Mouse (Mus musculus): ENCODE measurements at regions not wholly inside any gene's neighbourhood (a gene's known extent, or its start where the extent isn't known, plus 50 kb on each side); places are given as distances from the start of the nearest gene placed in this dataset.

GRCm38 (mm10) chr17:50443376-50444022 lies 65.7 kb upstream of the Plcl2 start:
- Histone ChIP-seq H3K4me3 (replicated peaks; ENCODE audit: insufficient read depth, low read depth, low read length) (no peak overlapping the region), H3K4me1 (ENCODE audit: control insufficient read depth, insufficient read depth, low read length) (peaks cover 14% of the 10 kb centered on the region), H3K27me3 (ENCODE audit: control insufficient read depth, insufficient read depth, low read length) (no peaks in the 10 kb centered on the region), H3K27ac (ENCODE audit: insufficient read depth, low read length) (no peak overlapping the region)
- DNase-seq = no peak
- 72% methylated on average over 6 of the region's 6 CpGs for WGBS
- no peak for TF ChIP-seq CTCF (IDR thresholded peaks at IDR 0.05; ENCODE audit: borderline replicate concordance, insufficient read depth, low read depth, low read length)
- no peak for TF ChIP-seq POLR2A (IDR thresholded peaks at IDR 0.05; ENCODE audit: borderline replicate concordance, insufficient read depth, low read length)

GRCm38 (mm10) chr17:50444023-50444389 lies 65.2 kb upstream of the Plcl2 start:
- no peak for DNase-seq
- WGBS = 89% methylated on average over 1 of the region's 1 CpGs
- H3K4me3 ChIP-seq (replicated peaks; ENCODE audit: insufficient read depth, low read depth, low read length) = no peak overlapping the region
- no peaks in the 10 kb centered on the region for H3K27me3 ChIP-seq (ENCODE audit: control insufficient read depth, insufficient read depth, low read length)
- TF ChIP-seq CTCF (IDR thresholded peaks at IDR 0.05; ENCODE audit: borderline replicate concordance, insufficient read depth, low read depth, low read length) (no peak), POLR2A (IDR thresholded peaks at IDR 0.05; ENCODE audit: borderline replicate concordance, insufficient read depth, low read length) (no peak)
- H3K4me1 ChIP-seq (ENCODE audit: control insufficient read depth, insufficient read depth, low read length) = peaks cover 11% of the 10 kb centered on the region
- H3K27ac ChIP-seq (ENCODE audit: insufficient read depth, low read length) = no peak overlapping the region

- no peak overlapping the region for H3K27ac ChIP-seq (ENCODE audit: insufficient read depth, low read length)
- H3K27me3 ChIP-seq (ENCODE audit: control insufficient read depth, insufficient read depth, low read length) = no peaks in the 10 kb centered on the region
- no peaks in the 10 kb centered on the region for H3K4me1 ChIP-seq (ENCODE audit: control insufficient read depth, insufficient read depth, low read length)
- TF ChIP-seq CTCF (IDR thresholded peaks at IDR 0.05; ENCODE audit: borderline replicate concordance, insufficient read depth, low read depth, low read length) = no peak
- TF ChIP-seq POLR2A (IDR thresholded peaks at IDR 0.05; ENCODE audit: borderline replicate concordance, insufficient read depth, low read length) = no peak
- 91% methylated on average over 6 of the region's 6 CpGs for WGBS
- no peak for DNase-seq
- no peak overlapping the region for H3K4me3 ChIP-seq (replicated peaks; ENCODE audit: insufficient read depth, low read depth, low read length)
Observed at GRCm38 (mm10) chr17:50448693-50449092, 60.5 kb upstream of the Plcl2 start.

- no peak overlapping the region for H3K27ac ChIP-seq (ENCODE audit: insufficient read depth, low read length)
- no peaks in the 10 kb centered on the region for H3K27me3 ChIP-seq (ENCODE audit: control insufficient read depth, insufficient read depth, low read length)
- H3K4me3 ChIP-seq (replicated peaks; ENCODE audit: insufficient read depth, low read depth, low read length) = no peak overlapping the region
- DNase-seq = no peak
- TF ChIP-seq CTCF (IDR thresholded peaks at IDR 0.05; ENCODE audit: borderline replicate concordance, insufficient read depth, low read depth, low read length) = no peak
- no peak for TF ChIP-seq POLR2A (IDR thresholded peaks at IDR 0.05; ENCODE audit: borderline replicate concordance, insufficient read depth, low read length)
- H3K4me1 ChIP-seq (ENCODE audit: control insufficient read depth, insufficient read depth, low read length) = no peaks in the 10 kb centered on the region
- WGBS = 82% methylated on average over 3 of the region's 3 CpGs
Observed at GRCm38 (mm10) chr17:50451606-50452005, 57.6 kb upstream of the Plcl2 start.

- DNase-seq = no peak
- Histone ChIP-seq H3K27ac (ENCODE audit: insufficient read depth, low read length) (no peak overlapping the region), H3K4me1 (ENCODE audit: control insufficient read depth, insufficient read depth, low read length) (no peaks in the 10 kb centered on the region), H3K4me3 (replicated peaks; ENCODE audit: insufficient read depth, low read depth, low read length) (no peak overlapping the region), H3K27me3 (ENCODE audit: control insufficient read depth, insufficient read depth, low read length) (no peaks in the 10 kb centered on the region)
- TF ChIP-seq CTCF (IDR thresholded peaks at IDR 0.05; ENCODE audit: borderline replicate concordance, insufficient read depth, low read depth, low read length) (no peak), POLR2A (IDR thresholded peaks at IDR 0.05; ENCODE audit: borderline replicate concordance, insufficient read depth, low read length) (no peak)
Observed at GRCm38 (mm10) chr17:50453524-50453923, 55.7 kb upstream of the Plcl2 start.

- WGBS = 86% methylated on average over 5 of the region's 5 CpGs
- TF ChIP-seq POLR2A (IDR thresholded peaks at IDR 0.05; ENCODE audit: borderline replicate concordance, insufficient read depth, low read length) = no peak
- TF ChIP-seq CTCF (IDR thresholded peaks at IDR 0.05; ENCODE audit: borderline replicate concordance, insufficient read depth, low read depth, low read length) = no peak
- DNase-seq = no peak
Observed at GRCm38 (mm10) chr17:50453956-50454355, 55.2 kb upstream of the Plcl2 start.

GRCm38 (mm10) chr17:50454917-50455316 lies 54.3 kb upstream of the Plcl2 start:
- WGBS = 72% methylated on average over 5 of the region's 5 CpGs
- no peaks in the 10 kb centered on the region for H3K27me3 ChIP-seq (ENCODE audit: control insufficient read depth, insufficient read depth, low read length)
- H3K27ac ChIP-seq (ENCODE audit: insufficient read depth, low read length) = no peak overlapping the region
- no peak for TF ChIP-seq POLR2A (IDR thresholded peaks at IDR 0.05; ENCODE audit: borderline replicate concordance, insufficient read depth, low read length)
- TF ChIP-seq CTCF (IDR thresholded peaks at IDR 0.05; ENCODE audit: borderline replicate concordance, insufficient read depth, low read depth, low read length) = no peak
- H3K4me1 ChIP-seq (ENCODE audit: control insufficient read depth, insufficient read depth, low read length) = no peaks in the 10 kb centered on the region
- H3K4me3 ChIP-seq (replicated peaks; ENCODE audit: insufficient read depth, low read depth, low read length) = no peak overlapping the region
- no peak for DNase-seq

More at GRCm38 (mm10) chr17:50453956-50454355, 55.2 kb upstream of the Plcl2 start:
- Histone ChIP-seq H3K27ac (ENCODE audit: insufficient read depth, low read length) (no peak overlapping the region), H3K27me3 (ENCODE audit: control insufficient read depth, insufficient read depth, low read length) (no peaks in the 10 kb centered on the region), H3K4me1 (ENCODE audit: control insufficient read depth, insufficient read depth, low read length) (no peaks in the 10 kb centered on the region), H3K4me3 (replicated peaks; ENCODE audit: insufficient read depth, low read depth, low read length) (no peak overlapping the region)

GRCm38 (mm10) chr17:50455719-50456118 lies 53.5 kb upstream of the Plcl2 start:
- H3K4me1 ChIP-seq (ENCODE audit: control insufficient read depth, insufficient read depth, low read length) = no peaks in the 10 kb centered on the region
- WGBS = 52% methylated on average over 10 of the region's 10 CpGs
- DNase-seq = no peak
- no peak overlapping the region for H3K27ac ChIP-seq (ENCODE audit: insufficient read depth, low read length)
- TF ChIP-seq POLR2A (IDR thresholded peaks at IDR 0.05; ENCODE audit: borderline replicate concordance, insufficient read depth, low read length) (no peak), CTCF (IDR thresholded peaks at IDR 0.05; ENCODE audit: borderline replicate concordance, insufficient read depth, low read depth, low read length) (no peak)
- H3K4me3 ChIP-seq (replicated peaks; ENCODE audit: insufficient read depth, low read depth, low read length) = no peak overlapping the region
- H3K27me3 ChIP-seq (ENCODE audit: control insufficient read depth, insufficient read depth, low read length) = no peaks in the 10 kb centered on the region
